Mouse (Mus musculus): ENCODE results near the gene Tdgf1. TPM values are rescaled to one million over a fixed set of nuclear protein-coding genes. Genes with fewer than 3 reads are reported as not detected.

Tdgf1 gene
- polyA plus RNA-seq, 1 experiment from 2014 or later = not detected

DNA sequence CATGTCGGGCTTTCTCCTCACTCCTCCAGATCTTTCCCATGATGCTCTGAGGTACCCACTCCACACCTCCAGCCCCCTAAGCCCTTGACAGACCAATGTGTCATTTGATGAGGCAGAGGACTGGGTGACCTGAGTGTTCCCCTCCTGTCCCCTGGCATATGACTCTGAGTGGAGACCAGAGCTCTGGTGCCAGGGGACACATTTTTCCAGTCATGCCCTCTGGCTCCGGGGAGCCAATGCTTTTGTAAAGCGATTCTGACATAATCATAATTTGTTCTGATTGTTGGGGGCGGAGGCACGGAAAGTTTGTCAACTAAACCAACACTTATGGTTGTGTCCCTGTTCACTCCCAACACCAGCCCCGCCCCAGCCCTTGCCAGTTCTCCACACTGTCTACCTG lies 10.0 kb upstream of the Tdgf1 start:
- Histone ChIP-seq H3K27ac (ENCODE audit: low read length) (no peak overlapping the region), H3K9ac (replicated peaks; ENCODE audit: low read depth, low read length) (no peak overlapping the region), H3K27me3 (replicated peaks; ENCODE audit: control insufficient read depth, insufficient read depth, low read length) (peaks cover 7% of the 10 kb centered on the region; the same call in 1 of the 2 replicates), H3K4me3 (replicated peaks; ENCODE audit: low read length) (no peak overlapping the region), H3K9me3 (ENCODE audit: control insufficient read depth, low read length) (no peaks in the 10 kb centered on the region), H3K4me2 (ENCODE audit: low read length) (no peak overlapping the region), H3K36me3 (ENCODE audit: control insufficient read depth, insufficient read depth) (no peaks in the 10 kb centered on the region), H3K4me1 (replicated peaks; ENCODE audit: control insufficient read depth, insufficient read depth, low read length) (no peaks in the 10 kb centered on the region)
- WGBS = 89% methylated on average over 6 of the region's 6 CpGs
- no peak for ATAC-seq

DNA sequence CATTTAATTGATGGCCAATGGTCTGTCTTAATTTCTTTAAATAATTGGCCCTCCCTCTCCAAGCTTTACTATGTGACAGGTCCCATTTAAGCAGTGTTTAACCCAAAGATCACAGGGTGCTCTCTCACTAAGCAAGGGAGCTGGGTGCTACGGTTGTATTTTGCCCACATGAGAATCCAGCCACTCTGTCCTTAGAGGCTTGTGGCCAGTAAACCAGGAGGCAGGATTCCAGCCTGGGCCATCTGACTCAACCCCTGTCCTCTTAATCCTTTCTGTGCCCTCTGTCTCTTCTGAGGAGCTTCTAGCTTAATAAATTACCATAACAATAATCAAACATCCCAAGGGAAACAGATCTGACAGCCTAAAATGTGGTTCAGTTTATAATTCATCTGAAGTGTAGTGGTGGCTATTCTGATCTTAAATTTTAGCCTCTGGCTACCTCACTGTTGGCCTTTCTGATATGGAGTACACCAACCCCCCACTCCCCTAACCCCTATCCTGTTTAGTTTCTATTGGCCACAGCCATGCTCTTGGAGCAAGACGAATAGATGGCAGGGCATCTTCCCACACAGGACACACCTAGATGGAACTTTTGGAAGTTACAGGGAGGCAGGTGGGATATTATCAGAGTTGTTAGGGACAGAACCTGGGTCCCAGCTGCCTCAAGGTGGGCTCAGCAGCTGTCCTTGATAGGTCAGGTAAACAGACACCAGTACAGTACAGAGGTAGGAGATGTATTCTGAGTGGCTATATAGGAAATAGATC lies 8.9 kb upstream of the Tdgf1 start:
- Histone ChIP-seq H3K36me3 (ENCODE audit: control insufficient read depth, insufficient read depth) (no peaks in the 10 kb centered on the region), H3K4me1 (replicated peaks; ENCODE audit: control insufficient read depth, insufficient read depth, low read length) (no peaks in the 10 kb centered on the region), H3K4me3 (replicated peaks; ENCODE audit: low read length) (no peak overlapping the region; the same call in 1 of the 2 replicates), H3K4me2 (ENCODE audit: low read length) (no peak overlapping the region), H3K27ac (ENCODE audit: low read length) (no peak overlapping the region), H3K9me3 (ENCODE audit: control insufficient read depth, low read length) (no peaks in the 10 kb centered on the region), H3K9ac (replicated peaks; ENCODE audit: low read depth, low read length) (no peak overlapping the region), H3K27me3 (replicated peaks; ENCODE audit: control insufficient read depth, insufficient read depth, low read length) (peaks cover 7% of the 10 kb centered on the region; the same call in 1 of the 2 replicates)
- 46% methylated on average over 2 of the region's 2 CpGs for WGBS
- ATAC-seq = no peak

- Histone ChIP-seq H3K9me3 (ENCODE audit: control insufficient read depth, low read length) (no peaks in the 10 kb centered on the region), H3K4me3 (replicated peaks; ENCODE audit: low read length) (peak overlapping the region; percentile 67), H3K27ac (ENCODE audit: low read length) (peak overlapping the region; percentile 24; the same call in 1 of the 2 replicates), H3K4me1 (replicated peaks; ENCODE audit: control insufficient read depth, insufficient read depth, low read length) (no peaks in the 10 kb centered on the region), H3K36me3 (ENCODE audit: control insufficient read depth, insufficient read depth) (no peaks in the 10 kb centered on the region), H3K4me2 (ENCODE audit: low read length) (peak overlapping the region; percentile 93), H3K9ac (replicated peaks; ENCODE audit: low read depth, low read length) (peak overlapping the region; percentile 67), H3K27me3 (replicated peaks; ENCODE audit: control insufficient read depth, insufficient read depth, low read length) (peaks cover 7% of the 10 kb centered on the region; the same call in 1 of the 2 replicates)
- WGBS = under 1% methylated on average over 44 of the region's 44 CpGs
- peak; percentile 94 for ATAC-seq
These were observed 7.8 kb upstream of the Tdgf1 start for GRCm38 (mm10) chr9:110953550-110954461.

DNA sequence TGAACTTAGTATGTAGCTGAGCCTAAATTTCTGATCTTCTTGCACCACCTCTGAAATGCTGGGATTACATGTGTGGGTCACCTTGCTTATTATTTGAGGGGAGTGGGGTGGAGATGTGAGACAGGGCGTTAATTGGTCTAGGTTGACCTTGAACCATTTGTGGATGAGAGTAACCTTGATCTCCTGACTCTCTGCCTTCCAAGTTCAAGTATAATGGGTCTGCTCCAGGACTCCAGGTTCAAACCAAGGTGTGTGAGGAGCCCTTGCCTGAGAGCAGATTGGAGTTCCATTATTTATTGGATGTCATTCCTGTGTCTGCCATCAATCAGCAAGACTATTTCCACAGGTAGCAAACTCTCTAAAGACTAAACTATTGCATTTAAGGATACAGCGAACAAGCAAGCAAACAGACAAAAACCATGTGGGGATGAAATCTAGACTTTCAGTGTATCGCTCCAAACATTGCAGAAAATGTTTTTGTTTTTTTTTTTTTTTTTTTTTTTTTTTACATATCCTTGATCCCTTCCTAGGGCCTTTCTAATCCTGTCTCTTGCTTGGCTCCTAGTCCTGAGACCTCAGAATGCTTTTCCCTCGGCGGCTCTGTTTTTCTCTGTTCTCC lies 7.1 kb upstream of the Tdgf1 start:
- Histone ChIP-seq H3K9ac (replicated peaks; ENCODE audit: low read depth, low read length) (peak overlapping the region; percentile 67), H3K27me3 (replicated peaks; ENCODE audit: control insufficient read depth, insufficient read depth, low read length) (peaks cover 7% of the 10 kb centered on the region; the same call in 1 of the 2 replicates), H3K4me1 (replicated peaks; ENCODE audit: control insufficient read depth, insufficient read depth, low read length) (no peaks in the 10 kb centered on the region), H3K27ac (ENCODE audit: low read length) (no peak overlapping the region), H3K4me3 (replicated peaks; ENCODE audit: low read length) (peak overlapping the region; percentile 67), H3K9me3 (ENCODE audit: control insufficient read depth, low read length) (no peaks in the 10 kb centered on the region), H3K36me3 (ENCODE audit: control insufficient read depth, insufficient read depth) (no peaks in the 10 kb centered on the region), H3K4me2 (ENCODE audit: low read length) (peak overlapping the region; percentile 93)
- no peak for ATAC-seq
- 41% methylated on average over 5 of the region's 5 CpGs for WGBS

- Histone ChIP-seq H3K27me3 (replicated peaks; ENCODE audit: control insufficient read depth, insufficient read depth, low read length) (peaks cover 7% of the 10 kb centered on the region), H3K4me3 (replicated peaks; ENCODE audit: low read length) (no peak overlapping the region), H3K36me3 (ENCODE audit: control insufficient read depth, insufficient read depth) (no peaks in the 10 kb centered on the region), H3K4me2 (ENCODE audit: low read length) (no peak overlapping the region), H3K4me1 (replicated peaks; ENCODE audit: control insufficient read depth, insufficient read depth, low read length) (no peaks in the 10 kb centered on the region), H3K9me3 (ENCODE audit: control insufficient read depth, low read length) (no peaks in the 10 kb centered on the region), H3K27ac (ENCODE audit: low read length) (no peak overlapping the region), H3K9ac (replicated peaks; ENCODE audit: low read depth, low read length) (no peak overlapping the region)
- 54% methylated on average over 6 of the region's 6 CpGs for WGBS
- no peak for ATAC-seq
These were observed 6.4 kb upstream of the Tdgf1 start for GRCm38 (mm10) chr9:110952398-110952797.

GRCm38 (mm10) chr9:110951866-110952265 lies 5.9 kb upstream of the Tdgf1 start:
- peaks cover 9% of the 10 kb centered on the region for H3K27me3 ChIP-seq (replicated peaks; ENCODE audit: control insufficient read depth, insufficient read depth, low read length)
- H3K4me1 ChIP-seq (replicated peaks; ENCODE audit: control insufficient read depth, insufficient read depth, low read length) = peaks cover 2% of the 10 kb centered on the region
- 94% methylated on average over 13 of the region's 13 CpGs for WGBS
- no peak overlapping the region for H3K4me3 ChIP-seq (replicated peaks; ENCODE audit: low read length)
- no peak overlapping the region for H3K27ac ChIP-seq (ENCODE audit: low read length)
- H3K4me2 ChIP-seq (ENCODE audit: low read length) = no peak overlapping the region
- no peaks in the 10 kb centered on the region for H3K36me3 ChIP-seq (ENCODE audit: control insufficient read depth, insufficient read depth)
- H3K9me3 ChIP-seq (ENCODE audit: control insufficient read depth, low read length) = no peaks in the 10 kb centered on the region
- ATAC-seq = no peak
- H3K9ac ChIP-seq (replicated peaks; ENCODE audit: low read depth, low read length) = no peak overlapping the region

DNA sequence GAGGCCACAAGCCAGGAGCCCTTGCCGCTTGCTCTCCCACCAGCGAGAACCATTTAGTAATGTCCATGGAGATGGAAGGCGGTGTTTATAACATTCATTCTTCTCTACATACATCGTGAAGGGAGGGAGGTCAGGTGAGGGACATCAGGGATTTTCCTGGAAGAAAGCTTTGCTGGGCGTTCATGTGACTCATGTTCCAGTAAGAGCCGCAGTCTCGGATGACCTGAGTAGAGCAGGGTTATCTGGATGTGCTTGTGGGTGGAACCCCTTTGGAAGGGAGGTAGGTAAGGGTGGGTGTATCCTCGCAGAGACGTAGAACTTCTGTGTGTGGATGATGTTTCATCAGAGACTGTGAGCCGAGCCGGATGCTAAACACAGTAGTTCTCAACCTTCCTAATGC lies 5.4 kb upstream of the Tdgf1 start, which contains the start of gene Lrrc2:
Lrrc2 (plus strand) TSS at position 149 of the 400 bp plus-strand sequence.
- no peak for ATAC-seq
- Histone ChIP-seq H3K4me2 (ENCODE audit: low read length) (no peak within 1 kb of the TSS), H3K9me3 (ENCODE audit: control insufficient read depth, low read length) (no peaks in the 10 kb centered on the region), H3K36me3 (ENCODE audit: control insufficient read depth, insufficient read depth) (no peaks in the 10 kb centered on the region), H3K4me1 (replicated peaks; ENCODE audit: control insufficient read depth, insufficient read depth, low read length) (peaks cover 7% of the 10 kb centered on the region), H3K4me3 (replicated peaks; ENCODE audit: low read length) (no peak within 1 kb of the TSS), H3K9ac (replicated peaks; ENCODE audit: low read depth, low read length) (no peak within 1 kb of the TSS), H3K27ac (ENCODE audit: low read length) (no peak within 1 kb of the TSS), H3K27me3 (replicated peaks; ENCODE audit: control insufficient read depth, insufficient read depth, low read length) (peaks cover 12% of the 10 kb centered on the region)
- WGBS = 90% methylated on average over 11 of the region's 11 CpGs

DNA sequence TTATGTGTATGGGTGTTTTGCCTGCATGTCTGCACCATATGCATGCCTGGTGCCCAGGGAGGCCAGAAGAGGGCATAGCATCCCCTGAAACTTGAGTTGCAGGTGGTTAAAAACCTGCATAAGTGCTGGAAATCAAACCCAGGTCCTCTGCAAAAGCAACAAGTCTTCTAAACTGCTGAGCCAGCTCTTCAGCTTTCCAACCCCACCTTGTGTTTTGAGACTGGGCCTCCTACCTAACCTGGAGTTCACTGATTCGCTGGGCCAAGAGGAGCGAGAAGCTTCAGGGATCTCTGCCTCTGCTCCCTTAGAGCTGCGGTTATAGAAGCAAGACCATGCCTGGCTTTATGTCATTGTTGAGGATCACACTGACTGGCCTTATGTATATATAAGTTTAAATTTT lies 4.2 kb upstream of the Tdgf1 start:
- Histone ChIP-seq H3K27ac (ENCODE audit: low read length) (no peak overlapping the region), H3K27me3 (replicated peaks; ENCODE audit: control insufficient read depth, insufficient read depth, low read length) (peaks cover 16% of the 10 kb centered on the region), H3K4me3 (replicated peaks; ENCODE audit: low read length) (no peak overlapping the region), H3K4me2 (ENCODE audit: low read length) (no peak overlapping the region), H3K9me3 (ENCODE audit: control insufficient read depth, low read length) (no peaks in the 10 kb centered on the region), H3K36me3 (ENCODE audit: control insufficient read depth, insufficient read depth) (no peaks in the 10 kb centered on the region), H3K4me1 (replicated peaks; ENCODE audit: control insufficient read depth, insufficient read depth, low read length) (peaks cover 11% of the 10 kb centered on the region), H3K9ac (replicated peaks; ENCODE audit: low read depth, low read length) (no peak overlapping the region)
- WGBS = 94% methylated on average over 3 of the region's 3 CpGs
- ATAC-seq = no peak

- Histone ChIP-seq H3K27me3 (replicated peaks; ENCODE audit: control insufficient read depth, insufficient read depth, low read length) (peaks cover 26% of the 10 kb centered on the region), H3K4me1 (replicated peaks; ENCODE audit: control insufficient read depth, insufficient read depth, low read length) (peaks cover 11% of the 10 kb centered on the region), H3K4me3 (replicated peaks; ENCODE audit: low read length) (no peak overlapping the region), H3K9ac (replicated peaks; ENCODE audit: low read depth, low read length) (no peak overlapping the region), H3K36me3 (ENCODE audit: control insufficient read depth, insufficient read depth) (no peaks in the 10 kb centered on the region), H3K27ac (ENCODE audit: low read length) (no peak overlapping the region), H3K9me3 (ENCODE audit: control insufficient read depth, low read length) (no peaks in the 10 kb centered on the region), H3K4me2 (ENCODE audit: low read length) (no peak overlapping the region)
- ATAC-seq = no peak
- 65% methylated on average over 8 of the region's 8 CpGs for WGBS
These were observed 2.9 kb upstream of the Tdgf1 start for GRCm38 (mm10) chr9:110948813-110949310.

All from forebrain, embryonic 16.5 days (tissue).